20 mouse cellular contexts compared by ENCODE assay signal in genomic region chr19:46462574-46462973, GRCm38 (mm10). TPM values are rescaled to one million over a fixed set of nuclear protein-coding genes. Genes with fewer than 3 reads are reported as not detected.
DNase-seq lines count a peak whose midpoint lies in the region; ATAC-seq and TF ChIP-seq lines count a peak whose summit lies in the region.
"Had no signal": no experiment of that assay in that cellular context is flagged by ENCODE, and none has a peak within 500 bp of the region (broad histone marks: within the 10 kb centered on the region; RNA-seq: fewer than 3 reads in every experiment).

No protein-coding gene starts in this region.

- peaks cover 31% of the 10 kb centered on the region for H3K36me3 ChIP-seq in intestine, embryonic 14.5 days (ENCODE audit: control insufficient read depth, insufficient read depth, low read length)
- H3K36me3 ChIP-seq in intestine, embryonic 16.5 days (ENCODE audit: control insufficient read depth, insufficient read depth, low read length) = 0 out of 2 replicates have a peak, but pooled peaks cover 2% of the 10 kb centered on the region
- peaks cover 24% of the 10 kb centered on the region for H3K36me3 ChIP-seq in kidney, embryonic 16.5 days (ENCODE audit: insufficient read depth, low read length)
- peaks cover 7% of the 10 kb centered on the region; the same call in 1 of the 2 replicates for H3K36me3 ChIP-seq in liver, embryonic 15.5 days (replicated peaks)

- H3K4me1 ChIP-seq in intestine, embryonic 14.5 days (replicated peaks; ENCODE audit: control insufficient read depth, insufficient read depth, low read length) = peaks cover 5% of the 10 kb centered on the region; the same call in 1 of the 2 replicates
- peaks cover 10% of the 10 kb centered on the region for H3K4me1 ChIP-seq in intestine, embryonic 16.5 days (ENCODE audit: control insufficient read depth, insufficient read depth, low read length)
- H3K4me1 ChIP-seq in kidney, embryonic 16.5 days (ENCODE audit: insufficient read depth, low read length) = peaks cover 28% of the 10 kb centered on the region
- peaks cover 48% of the 10 kb centered on the region for H3K4me1 ChIP-seq in liver, embryonic 15.5 days (replicated peaks)
- H3K4me1 ChIP-seq: neural tube, embryonic 12.5 days had no signal

- H3K27me3 ChIP-seq in intestine, embryonic 14.5 days (replicated peaks; ENCODE audit: control insufficient read depth, insufficient read depth, low read length) = no peaks in the 10 kb centered on the region
- H3K27me3 ChIP-seq in intestine, embryonic 16.5 days (replicated peaks; ENCODE audit: control insufficient read depth, insufficient read depth, low read length) = no peaks in the 10 kb centered on the region
- H3K27me3 ChIP-seq in kidney, embryonic 16.5 days (ENCODE audit: insufficient read depth, low read length) = no peaks in the 10 kb centered on the region
- no peaks in the 10 kb centered on the region for H3K27me3 ChIP-seq in liver, embryonic 15.5 days
- H3K27me3 ChIP-seq: forebrain, embryonic 12.5 days; heart, embryonic 15.5 days; midbrain, embryonic 12.5 days; neural tube, embryonic 12.5 days had no signal

- no peak overlapping the region for H3K4me2 ChIP-seq in intestine, embryonic 14.5 days (ENCODE audit: low read length)
- H3K4me2 ChIP-seq in intestine, embryonic 16.5 days (ENCODE audit: low read depth, low read length) = no peak overlapping the region
- H3K4me2 ChIP-seq in kidney, embryonic 16.5 days (replicated peaks; ENCODE audit: low read depth, low read length) = no peak overlapping the region
- no peak overlapping the region for H3K4me2 ChIP-seq in liver, embryonic 15.5 days
- H3K4me2 ChIP-seq: forebrain, embryonic 12.5 days; heart, embryonic 15.5 days; midbrain, embryonic 12.5 days; neural tube, embryonic 12.5 days had no signal

- ATAC-seq in intestine, embryonic 14.5 days (replicated peaks; ENCODE audit: low FRiP score, low TSS enrichment, low read depth) = 0 out of 2 replicates have a peak, but pooled peaks have one; percentile 33
- peak; percentile 53 for ATAC-seq in intestine, embryonic 16.5 days
- ATAC-seq in kidney, embryonic 16.5 days (ENCODE audit: low FRiP score, low TSS enrichment) = peak; percentile 69
- peak; percentile 45; the same call in 1 of the 2 replicates for ATAC-seq in liver, embryonic 15.5 days (ENCODE audit: insufficient read depth)
- ATAC-seq: hindbrain, embryonic 16.5 days; lung, postnatal 0 days had no signal

- H3K27ac ChIP-seq in intestine, embryonic 14.5 days (ENCODE audit: low read depth) = no peak overlapping the region
- H3K27ac ChIP-seq in intestine, embryonic 16.5 days (ENCODE audit: low read length) = no peak overlapping the region
- H3K27ac ChIP-seq in kidney, embryonic 16.5 days (ENCODE audit: low read length) = peak overlapping the region; percentile 2; the same call in 1 of the 2 replicates
- 0 out of 2 replicates have a peak overlapping the region, but pooled peaks have one; percentile 33 for H3K27ac ChIP-seq in liver, embryonic 15.5 days (replicated peaks)
- H3K27ac ChIP-seq in left cerebral cortex, adult 2 months = no peak overlapping the region
- H3K27ac ChIP-seq: forebrain, embryonic 12.5 days; heart, embryonic 15.5 days; midbrain, embryonic 12.5 days; neural tube, embryonic 12.5 days had no signal

- intact Hi-C loops in left cerebral cortex, adult 2 months (cut with DNase I) = no loop called here

- no peak for TF ChIP-seq CTCF in left cerebral cortex, adult 2 months (IDR thresholded peaks at IDR 0.05)

- no peak overlapping the region for H3K4me3 ChIP-seq in intestine, embryonic 14.5 days (ENCODE audit: low read depth, low read length)
- H3K4me3 ChIP-seq in intestine, embryonic 16.5 days (ENCODE audit: low read length) = no peak overlapping the region
- no peak overlapping the region for H3K4me3 ChIP-seq in kidney, embryonic 16.5 days (ENCODE audit: low read length)
- no peak overlapping the region for H3K4me3 ChIP-seq in liver, embryonic 15.5 days (replicated peaks)
- H3K4me3 ChIP-seq in left cerebral cortex, adult 2 months = no peak overlapping the region
- H3K4me3 ChIP-seq: forebrain, embryonic 12.5 days; heart, embryonic 15.5 days; midbrain, embryonic 12.5 days; neural tube, embryonic 12.5 days had no signal

- no peak for DNase-seq in intestine, embryonic 14.5 days (ENCODE audit: low spot score)
- no peak for DNase-seq in spleen, postnatal 36 days (ENCODE audit: low spot score in 2 of 2)
- no peak for DNase-seq in left cerebral cortex, adult 2 months (ENCODE audit: extremely low spot score in 1 of 2, low spot score in 2 of 2)
- no peak for DNase-seq in layer of hippocampus, postnatal 14 days (ENCODE audit: low spot score in 2 of 2)
- DNase-seq: adrenal gland, adult 2 months; cerebellum, adult 8-10 months; gastrocnemius, postnatal 14 days; heart, postnatal 4 days; right cerebral cortex, adult 18-20 months; thymus, adult 18-20 months; thymus, postnatal 4 days had no signal

- 58% methylated on average over 3 of the region's 3 CpGs for WGBS in intestine, embryonic 14.5 days
- WGBS in intestine, embryonic 16.5 days = 63% methylated on average over 3 of the region's 3 CpGs
- 39% methylated on average over 3 of the region's 3 CpGs for WGBS in kidney, embryonic 16.5 days
- WGBS in liver, embryonic 15.5 days (ENCODE audit: insufficient replicate concordance) = 78% methylated on average over 3 of the region's 3 CpGs

- no peaks in the 10 kb centered on the region for H3K9me3 ChIP-seq in intestine, embryonic 14.5 days (ENCODE audit: control insufficient read depth, low read length)
- no peaks in the 10 kb centered on the region for H3K9me3 ChIP-seq in intestine, embryonic 16.5 days (ENCODE audit: control insufficient read depth, low read length)
- H3K9me3 ChIP-seq in kidney, embryonic 16.5 days (ENCODE audit: low read length) = peaks cover 3% of the 10 kb centered on the region; the same call in 1 of the 2 replicates
- H3K9me3 ChIP-seq in liver, embryonic 15.5 days (replicated peaks) = no peaks in the 10 kb centered on the region
- H3K9me3 ChIP-seq: forebrain, embryonic 12.5 days; heart, embryonic 15.5 days; midbrain, embryonic 12.5 days; neural tube, embryonic 12.5 days had no signal

- H3K9ac ChIP-seq in intestine, embryonic 14.5 days (ENCODE audit: low read length) = no peak overlapping the region
- H3K9ac ChIP-seq in intestine, embryonic 16.5 days (ENCODE audit: low read depth, low read length) = no peak overlapping the region
- no peak overlapping the region for H3K9ac ChIP-seq in kidney, embryonic 16.5 days (replicated peaks; ENCODE audit: low read length)
- H3K9ac ChIP-seq in liver, embryonic 15.5 days = no peak overlapping the region
- H3K9ac ChIP-seq: forebrain, embryonic 12.5 days; heart, embryonic 15.5 days; midbrain, embryonic 12.5 days; neural tube, embryonic 12.5 days had no signal

RNA-seq across cellular contexts. Expression of gene Trim8, which starts 38.9 kb away (rescaled TPM):
- 20.1 and 21.1 TPM in 2 replicates for polyA plus RNA-seq in intestine, embryonic 14.5 days (2014; fragmentation: Nextera tagmentation; extraction: Ambion mirVana)
- polyA plus RNA-seq in intestine, embryonic 16.5 days (2015; fragmentation: Nextera tagmentation; extraction: Ambion mirVana) = 10.1 and 13.7 TPM in 2 replicates
- 22.2 and 26.0 TPM in 2 replicates for polyA plus RNA-seq in kidney, embryonic 16.5 days (2015; fragmentation: Nextera tagmentation; extraction: Ambion mirVana)
- polyA plus RNA-seq in liver, embryonic 15.5 days (2015; fragmentation: Nextera tagmentation; extraction: Ambion mirVana) = 8.8 and 10.9 TPM in 2 replicates
- 100 to 1,000 TPM; 114 to 121 TPM for total RNA-seq in left cerebral cortex, adult 2 months (2021)
- 100 to 1,000 TPM in 1 of 2 experiments, 10 to 100 TPM in 1; 98.9 to 110 TPM for total RNA-seq in layer of hippocampus, postnatal 14 days (2021)

Comparison
In these comparisons a context has a peak if more than half of its experiments do, and no peak if none do; other contexts are left out.
1. H3K27ac ChIP-seq: peak in kidney, embryonic 16.5 days (single experiment) and liver, embryonic 15.5 days (single experiment); none in intestine, embryonic 14.5 days (single experiment), intestine, embryonic 16.5 days (single experiment) and left cerebral cortex, adult 2 months (single experiment).
2. Peak in every context shown above with its lines, with median percentiles within 50 percentile points of each other: ATAC-seq.